Mouse (Mus musculus): ENCODE data around the gene Spon1.

Gene Spon1

GRCm38 (mm10) chr7:114058166-114058565 is 292.4 kb downstream of the Spon1 start:
- no peak for DNase-seq (ENCODE audit: low spot score in 2 of 2)

- DNase-seq (ENCODE audit: low spot score in 2 of 2): no peak
These were observed 293.2 kb downstream of the Spon1 start for GRCm38 (mm10) chr7:114058927-114059441.

- no peak for DNase-seq (ENCODE audit: low spot score in 2 of 2)
These were observed 294.6 kb downstream of the Spon1 start for GRCm38 (mm10) chr7:114060445-114060844.

GRCm38 (mm10) chr7:114062451-114062850 is 296.7 kb downstream of the Spon1 start:
- DNase-seq (ENCODE audit: low spot score in 2 of 2): no peak

GRCm38 (mm10) chr7:114063534-114063933 is 297.7 kb downstream of the Spon1 start:
- no peak for DNase-seq (ENCODE audit: low spot score in 2 of 2)

GRCm38 (mm10) chr7:114063966-114064365 is 298.2 kb downstream of the Spon1 start:
- DNase-seq (ENCODE audit: low spot score in 2 of 2): no peak

GRCm38 (mm10) chr7:114065407-114066185 is 299.8 kb downstream of the Spon1 start:
- no peak for DNase-seq (ENCODE audit: low spot score in 2 of 2)

GRCm38 (mm10) chr7:114066529-114067178 is 300.9 kb downstream of the Spon1 start:
- peak; percentile 62 to 82 for DNase-seq (ENCODE audit: low spot score in 2 of 2)

GRCm38 (mm10) chr7:114068956-114069533 is 303.2 kb downstream of the Spon1 start:
- DNase-seq (ENCODE audit: low spot score in 2 of 2): no peak

- no peak for DNase-seq (ENCODE audit: low spot score in 2 of 2)
These were observed 304.1 kb downstream of the Spon1 start for GRCm38 (mm10) chr7:114069726-114070457.

- no peak for DNase-seq (ENCODE audit: low spot score in 2 of 2)
These were observed 304.7 kb downstream of the Spon1 start for GRCm38 (mm10) chr7:114070458-114070840.

- no peak for DNase-seq (ENCODE audit: low spot score in 2 of 2)
These were observed 305.6 kb downstream of the Spon1 start for GRCm38 (mm10) chr7:114071395-114071794.

GRCm38 (mm10) chr7:114071851-114072616 is 306.2 kb downstream of the Spon1 start:
- DNase-seq (ENCODE audit: low spot score in 2 of 2): no peak

- no peak for DNase-seq (ENCODE audit: low spot score in 2 of 2)
These were observed 308.3 kb downstream of the Spon1 start for GRCm38 (mm10) chr7:114074133-114074532.

- DNase-seq (ENCODE audit: low spot score in 2 of 2): no peak
These were observed 308.8 kb downstream of the Spon1 start for GRCm38 (mm10) chr7:114074595-114074994.

GRCm38 (mm10) chr7:114079343-114079742 is 313.5 kb downstream of the Spon1 start:
- DNase-seq (ENCODE audit: low spot score in 2 of 2): no peak

- DNase-seq (ENCODE audit: low spot score in 2 of 2): no peak
These were observed 314.5 kb downstream of the Spon1 start for GRCm38 (mm10) chr7:114080250-114080649.

- no peak for DNase-seq (ENCODE audit: low spot score in 2 of 2)
These were observed 316.0 kb downstream of the Spon1 start for GRCm38 (mm10) chr7:114081633-114082420.

- DNase-seq (ENCODE audit: low spot score in 2 of 2): no peak
These were observed 317.3 kb downstream of the Spon1 start for GRCm38 (mm10) chr7:114083088-114083487.

GRCm38 (mm10) chr7:114083760-114084159 is 318.0 kb downstream of the Spon1 start:
- DNase-seq (ENCODE audit: low spot score in 2 of 2): no peak
